Mouse (Mus musculus): ENCODE results near the gene Gm45623. TPM values are rescaled to one million over a fixed set of nuclear protein-coding genes. Genes with fewer than 3 reads are reported as not detected.

The Gm45623 gene
- total and polyA plus RNA-seq, 2 experiments from 2014 or later = 2.2 to 7.9 TPM

DNA sequence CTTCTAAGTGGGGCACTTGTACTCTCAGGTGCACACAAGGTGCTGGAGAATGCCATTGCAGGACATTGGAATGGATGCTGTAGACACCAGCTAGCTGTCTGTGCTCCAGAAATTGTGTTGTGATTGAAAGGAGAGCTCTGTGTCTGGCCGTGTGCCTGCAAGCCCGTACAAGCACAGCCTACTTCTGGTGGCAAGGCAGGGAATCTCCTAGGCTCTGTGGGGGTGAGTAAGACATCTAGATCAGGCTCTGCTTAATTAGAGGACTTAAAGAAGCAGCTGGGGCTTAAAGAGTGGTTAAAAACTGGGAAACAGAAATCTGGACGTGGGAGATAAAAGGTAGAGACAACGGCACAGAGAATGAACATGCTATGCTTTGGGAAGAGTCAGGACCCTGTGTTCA is 46.0 kb downstream of the Gm45623 start:
- Histone ChIP-seq H3K9me3 (ENCODE audit: low read length) (no peaks in the 10 kb centered on the region), H3K27ac (ENCODE audit: low read depth, low read length) (no peak overlapping the region), H3K27me3 (ENCODE audit: insufficient read depth, low read length) (no peaks in the 10 kb centered on the region), H3K36me3 (ENCODE audit: insufficient read depth, low read length) (peaks cover 7% of the 10 kb centered on the region; the same call in 1 of the 2 replicates), H3K4me2 (ENCODE audit: low read depth, low read length, poor library complexity, severe bottlenecking) (no peak overlapping the region), H3K4me3 (ENCODE audit: low read depth, low read length) (no peak overlapping the region), H3K9ac (replicated peaks; ENCODE audit: low read length, poor library complexity, severe bottlenecking) (no peak overlapping the region), H3K4me1 (ENCODE audit: insufficient read depth, low read length) (peaks cover 18% of the 10 kb centered on the region; the same call in 1 of the 2 replicates)
- WGBS = 50% methylated on average over 4 of the region's 4 CpGs
- DNase-seq (ENCODE audit: low spot score) (no peak), ATAC-seq (ENCODE audit: low FRiP score) (no peak)
- no peak for TF ChIP-seq CTCF (IDR thresholded peaks at IDR 0.05)

- WGBS = 87% methylated on average over 4 of the region's 4 CpGs
- ATAC-seq (ENCODE audit: low FRiP score) (no peak), DNase-seq (ENCODE audit: low spot score) (no peak)
- Histone ChIP-seq H3K4me3 (ENCODE audit: low read depth, low read length) (no peak overlapping the region), H3K36me3 (ENCODE audit: insufficient read depth, low read length) (peaks cover 7% of the 10 kb centered on the region; the same call in 1 of the 2 replicates), H3K27ac (ENCODE audit: low read depth, low read length) (no peak overlapping the region), H3K4me2 (ENCODE audit: low read depth, low read length, poor library complexity, severe bottlenecking) (no peak overlapping the region), H3K27me3 (ENCODE audit: insufficient read depth, low read length) (no peaks in the 10 kb centered on the region), H3K4me1 (ENCODE audit: insufficient read depth, low read length) (peaks cover 18% of the 10 kb centered on the region; the same call in 1 of the 2 replicates), H3K9me3 (ENCODE audit: low read length) (no peaks in the 10 kb centered on the region), H3K9ac (replicated peaks; ENCODE audit: low read length, poor library complexity, severe bottlenecking) (no peak overlapping the region)
- TF ChIP-seq CTCF (IDR thresholded peaks at IDR 0.05) = no peak
Observed at GRCm38 (mm10) chr13:56707111-56707510, 46.5 kb downstream of the Gm45623 start.

- WGBS = 69% methylated on average over 2 of the region's 2 CpGs
- Histone ChIP-seq H3K9ac (replicated peaks; ENCODE audit: low read length, poor library complexity, severe bottlenecking) (no peak overlapping the region), H3K27ac (ENCODE audit: low read depth, low read length) (no peak overlapping the region), H3K36me3 (ENCODE audit: insufficient read depth, low read length) (peaks cover 7% of the 10 kb centered on the region; the same call in 1 of the 2 replicates), H3K4me2 (ENCODE audit: low read depth, low read length, poor library complexity, severe bottlenecking) (peak overlapping the region; percentile 60), H3K4me1 (ENCODE audit: insufficient read depth, low read length) (peaks cover 17% of the 10 kb centered on the region; the same call in 1 of the 2 replicates), H3K27me3 (ENCODE audit: insufficient read depth, low read length) (no peaks in the 10 kb centered on the region), H3K4me3 (ENCODE audit: low read depth, low read length) (peak overlapping the region; percentile 74; the same call in 1 of the 2 replicates), H3K9me3 (ENCODE audit: low read length) (no peaks in the 10 kb centered on the region)
- TF ChIP-seq CTCF (IDR thresholded peaks at IDR 0.05) = no peak
- no peak for ATAC-seq (ENCODE audit: low FRiP score)
- no peak for DNase-seq (ENCODE audit: low spot score)
Observed at GRCm38 (mm10) chr13:56704596-56704995, 49.0 kb downstream of the Gm45623 start.

- WGBS = 0% methylated on average over 11 of the region's 11 CpGs
- TF ChIP-seq CTCF (IDR thresholded peaks at IDR 0.05) = no peak
Observed at GRCm38 (mm10) chr13:56703871-56704321, 49.7 kb downstream of the Gm45623 start.

DNA sequence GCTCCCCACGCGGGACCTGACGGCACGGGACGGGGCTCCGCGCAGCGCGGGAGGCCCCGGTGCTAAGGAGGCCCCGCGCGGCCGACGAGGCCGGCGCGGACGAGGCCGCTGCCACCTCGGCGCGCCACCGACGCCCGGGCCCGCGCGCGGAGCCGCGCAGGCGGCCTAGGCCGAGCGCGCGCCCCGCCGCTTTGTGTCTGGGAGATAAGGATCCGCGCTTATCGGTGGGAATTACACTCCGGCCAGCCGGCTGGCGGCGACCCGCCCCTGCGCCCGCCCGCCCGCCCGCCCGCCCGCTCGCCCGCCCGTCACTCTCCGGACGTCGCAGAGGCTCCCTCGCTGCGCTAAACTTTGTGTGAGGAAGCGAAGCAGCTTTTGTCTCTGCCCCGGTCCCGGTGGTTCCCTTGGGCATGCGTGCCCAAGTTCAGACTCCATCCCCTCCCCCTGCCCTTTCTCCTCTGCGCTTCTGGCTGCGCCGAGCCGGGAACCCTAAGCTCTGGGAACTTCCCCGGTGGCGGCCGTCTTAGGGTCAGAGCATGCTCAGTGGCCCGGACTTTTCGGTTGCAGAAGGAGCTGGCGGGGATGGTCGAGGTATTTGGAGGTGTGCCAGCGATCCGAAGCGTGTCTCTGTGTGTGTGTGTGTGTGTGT is 50.3 kb downstream of the Gm45623 start:
- under 1% methylated on average over 59 of the region's 80 CpGs for WGBS
- Histone ChIP-seq H3K27ac (ENCODE audit: low read depth, low read length) (peak overlapping the region; percentile 96), H3K27me3 (ENCODE audit: insufficient read depth, low read length) (no peaks in the 10 kb centered on the region), H3K4me2 (ENCODE audit: low read depth, low read length, poor library complexity, severe bottlenecking) (peak overlapping the region; percentile 60), H3K36me3 (ENCODE audit: insufficient read depth, low read length) (peaks cover 4% of the 10 kb centered on the region; the same call in 1 of the 2 replicates), H3K9me3 (ENCODE audit: low read length) (no peaks in the 10 kb centered on the region), H3K9ac (replicated peaks; ENCODE audit: low read length, poor library complexity, severe bottlenecking) (peak overlapping the region; percentile 86), H3K4me3 (ENCODE audit: low read depth, low read length) (peak overlapping the region; percentile 74), H3K4me1 (ENCODE audit: insufficient read depth, low read length) (peaks cover 19% of the 10 kb centered on the region; the same call in 1 of the 2 replicates)
- ATAC-seq (ENCODE audit: low FRiP score) (peak; percentile 81), DNase-seq (ENCODE audit: low spot score) (peak; percentile 82)
- TF ChIP-seq CTCF (IDR thresholded peaks at IDR 0.05) = no peak

More at GRCm38 (mm10) chr13:56703871-56704321, 49.7 kb downstream of the Gm45623 start:
- H3K27ac ChIP-seq (ENCODE audit: low read depth, low read length) = peak overlapping the region; percentile 96
- H3K9ac ChIP-seq (replicated peaks; ENCODE audit: low read length, poor library complexity, severe bottlenecking) = peak overlapping the region; percentile 86
- H3K4me1 ChIP-seq (ENCODE audit: insufficient read depth, low read length) = peaks cover 15% of the 10 kb centered on the region; the same call in 1 of the 2 replicates
- H3K4me3 ChIP-seq (ENCODE audit: low read depth, low read length) = peak overlapping the region; percentile 74
- H3K36me3 ChIP-seq (ENCODE audit: insufficient read depth, low read length) = peaks cover 4% of the 10 kb centered on the region; the same call in 1 of the 2 replicates
- DNase-seq (ENCODE audit: low spot score) (peak; percentile 24), ATAC-seq (ENCODE audit: low FRiP score) (0 out of 2 replicates have a peak, but pooled peaks have one; percentile 12)
- H3K9me3 ChIP-seq (ENCODE audit: low read length) = no peaks in the 10 kb centered on the region
- H3K4me2 ChIP-seq (ENCODE audit: low read depth, low read length, poor library complexity, severe bottlenecking) = peak overlapping the region; percentile 60
- H3K27me3 ChIP-seq (ENCODE audit: insufficient read depth, low read length) = no peaks in the 10 kb centered on the region

All from midbrain, postnatal 0 days (tissue).